Mouse (Mus musculus): ENCODE measurements at regions not wholly inside any gene's neighbourhood (a gene's known extent, or its start where the extent isn't known, plus 50 kb on each side); places are given as distances from the start of the nearest gene placed in this dataset.

DNA sequence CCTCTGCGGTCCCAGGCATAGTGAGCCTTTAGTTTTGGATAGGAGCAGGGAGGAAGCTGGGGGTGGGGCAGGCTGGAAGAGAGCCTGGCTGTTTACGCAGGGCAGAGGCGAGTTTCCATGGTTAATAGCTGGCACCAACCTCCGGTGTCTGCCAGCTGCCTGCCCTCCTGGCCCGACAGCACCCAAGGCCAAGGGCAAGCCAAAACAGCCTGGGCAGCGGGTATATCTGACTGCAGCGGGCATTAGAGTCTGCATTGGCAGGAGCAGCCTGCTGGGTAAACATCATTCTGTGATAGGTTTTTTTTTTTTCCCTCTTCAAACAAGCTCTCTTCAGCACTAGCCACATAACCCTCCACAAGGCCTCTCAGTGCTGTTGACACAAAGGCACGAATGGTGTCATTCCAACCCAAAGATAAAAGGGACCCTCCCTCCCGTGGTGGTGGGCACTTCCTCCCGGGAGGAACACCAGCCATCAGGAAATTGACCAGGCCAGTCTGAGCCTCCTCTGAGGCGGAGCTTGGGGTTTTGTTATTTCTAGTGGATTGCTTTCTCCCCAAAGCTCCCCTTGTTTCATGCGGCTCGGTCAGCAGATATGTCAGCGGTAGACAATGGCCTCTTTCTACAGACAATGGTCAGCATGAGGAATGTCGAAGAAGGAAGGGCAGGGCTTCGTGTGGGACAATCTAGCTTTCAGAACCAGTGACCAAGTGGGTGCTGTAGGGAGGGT, 131.4 kb downstream of the Mycn start:
- 3% methylated on average over 16 of the region's 16 CpGs for WGBS
- H3K4me3 ChIP-seq = peak overlapping the region; percentile 37
- peaks cover 57% of the 10 kb centered on the region for H3K4me1 ChIP-seq

DNA sequence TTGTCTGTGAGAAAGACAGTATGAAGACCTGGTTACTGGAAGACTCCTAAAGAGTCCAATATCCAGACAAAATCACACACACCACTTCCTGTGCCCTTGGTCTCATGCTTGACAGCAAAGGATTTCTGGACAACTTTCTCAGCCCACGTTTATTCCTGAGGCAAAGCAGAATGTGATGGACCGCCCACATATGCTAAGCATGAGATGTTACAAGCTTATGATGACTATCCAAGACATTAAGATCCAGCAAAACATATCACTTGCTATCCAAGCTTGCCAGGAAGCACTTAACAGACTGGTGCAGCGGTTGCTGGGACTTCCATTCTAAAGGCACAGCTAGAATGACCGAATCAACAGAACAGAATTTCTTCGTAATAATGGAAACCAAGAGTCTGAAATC, 133.6 kb downstream of the Mycn start:
- Histone ChIP-seq H3K27me3 (ENCODE audit: low read depth, poor library complexity, severe bottlenecking) (peaks cover 39% of the 10 kb centered on the region), H3K36me3 (no peaks in the 10 kb centered on the region), H3K4me3 (no peak overlapping the region), H3K27ac (replicated peaks) (no peak overlapping the region), H3K4me1 (peaks cover 60% of the 10 kb centered on the region), H3K9me3 (replicated peaks) (no peaks in the 10 kb centered on the region)
- DNase-seq (ENCODE audit: low spot score) = no peak
- 94% methylated on average over 5 of the region's 5 CpGs for WGBS

More for the DNA sequence above, 131.4 kb downstream of the Mycn start:
- no peaks in the 10 kb centered on the region for H3K36me3 ChIP-seq
- H3K9me3 ChIP-seq (replicated peaks) = no peaks in the 10 kb centered on the region
- H3K27me3 ChIP-seq (ENCODE audit: low read depth, poor library complexity, severe bottlenecking) = peaks cover 32% of the 10 kb centered on the region
- peak overlapping the region; percentile 87 for H3K27ac ChIP-seq (replicated peaks)
- peak; percentile 68 for DNase-seq (ENCODE audit: low spot score)

DNA sequence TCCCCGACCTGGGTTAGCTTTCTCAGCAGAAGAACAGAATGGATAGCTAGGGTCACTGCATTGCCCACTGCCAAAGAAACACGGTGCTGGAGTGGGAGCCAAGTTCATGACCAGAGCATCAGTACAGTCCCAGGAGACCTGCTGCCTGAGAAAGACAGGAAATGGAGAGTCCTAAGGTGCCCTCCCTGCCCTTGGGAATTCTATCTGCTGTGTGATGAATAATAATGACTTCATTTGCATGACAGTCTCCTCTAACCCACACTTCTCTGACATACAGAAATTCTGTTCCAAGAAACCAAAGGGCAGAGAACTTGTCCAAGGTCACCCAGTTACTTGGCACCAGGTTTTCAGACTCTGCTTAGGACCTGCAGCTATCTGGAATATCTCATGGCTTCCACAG, 138.1 kb downstream of the Mycn start:
- Histone ChIP-seq H3K9me3 (replicated peaks) (peaks cover 5% of the 10 kb centered on the region; the same call in 1 of the 2 replicates), H3K4me1 (peaks cover 44% of the 10 kb centered on the region), H3K27me3 (ENCODE audit: low read depth, poor library complexity, severe bottlenecking) (peaks cover 55% of the 10 kb centered on the region), H3K4me3 (no peak overlapping the region), H3K27ac (replicated peaks) (peak overlapping the region; percentile 73), H3K36me3 (no peaks in the 10 kb centered on the region)
- DNase-seq (ENCODE audit: low spot score) = no peak
- 63% methylated on average over 2 of the region's 2 CpGs for WGBS

DNA sequence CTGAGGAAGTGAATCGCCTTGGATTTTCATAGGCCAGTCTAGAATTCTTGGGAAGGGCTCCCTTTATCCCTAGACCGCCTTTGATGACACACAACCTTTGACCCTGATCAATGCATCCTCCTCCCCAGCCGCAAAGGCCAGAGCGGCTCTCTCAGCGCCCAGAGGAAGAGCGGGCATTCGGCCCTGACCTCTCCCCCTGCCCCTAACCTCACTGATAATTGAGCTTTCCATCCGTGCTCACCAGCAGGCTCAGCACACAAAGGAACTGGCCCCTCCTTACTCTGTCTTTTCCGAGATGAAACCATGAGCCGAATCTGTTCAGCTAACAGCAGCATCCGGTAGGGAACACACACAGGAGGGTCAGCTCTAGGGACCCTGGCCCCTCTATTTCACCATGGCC, 139.3 kb downstream of the Mycn start:
- DNase-seq (ENCODE audit: low spot score) = peak; percentile 90
- 0 out of 2 replicates have a peak overlapping the region, but pooled peaks have one; percentile 11 for H3K4me3 ChIP-seq
- H3K9me3 ChIP-seq (replicated peaks) = peaks cover 5% of the 10 kb centered on the region; the same call in 1 of the 2 replicates
- 2% methylated on average over 11 of the region's 11 CpGs for WGBS
- peak overlapping the region; percentile 81 for H3K27ac ChIP-seq (replicated peaks)
- no peaks in the 10 kb centered on the region for H3K36me3 ChIP-seq
- peaks cover 44% of the 10 kb centered on the region for H3K4me1 ChIP-seq
- peaks cover 45% of the 10 kb centered on the region for H3K27me3 ChIP-seq (ENCODE audit: low read depth, poor library complexity, severe bottlenecking)

DNA sequence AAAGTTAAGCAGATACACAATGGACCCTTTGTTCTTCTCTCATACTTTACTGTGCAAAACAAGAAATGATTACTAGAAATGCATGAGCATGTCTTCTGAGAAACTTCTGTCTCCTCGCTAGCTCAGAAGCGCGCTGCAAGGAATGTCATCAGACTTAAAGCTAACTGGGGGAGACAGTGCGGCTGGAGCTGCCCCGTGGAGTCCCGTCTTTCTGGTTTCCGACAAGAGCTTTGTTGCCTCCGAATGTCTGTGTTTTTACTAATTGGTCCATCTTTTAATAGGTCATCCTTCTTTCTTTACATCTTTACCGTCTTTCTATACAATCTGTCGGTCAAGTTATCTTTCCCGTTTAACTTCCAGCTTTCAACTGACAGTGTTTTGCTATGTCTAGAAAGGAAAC, 140.0 kb downstream of the Mycn start:
- no peak for DNase-seq (ENCODE audit: low spot score)
- no peak overlapping the region for H3K4me3 ChIP-seq
- peak overlapping the region; percentile 81 for H3K27ac ChIP-seq (replicated peaks)
- peaks cover 45% of the 10 kb centered on the region for H3K27me3 ChIP-seq (ENCODE audit: low read depth, poor library complexity, severe bottlenecking)
- no peaks in the 10 kb centered on the region for H3K36me3 ChIP-seq
- 55% methylated on average over 11 of the region's 11 CpGs for WGBS
- H3K4me1 ChIP-seq = peaks cover 45% of the 10 kb centered on the region
- peaks cover 5% of the 10 kb centered on the region; the same call in 1 of the 2 replicates for H3K9me3 ChIP-seq (replicated peaks)

DNA sequence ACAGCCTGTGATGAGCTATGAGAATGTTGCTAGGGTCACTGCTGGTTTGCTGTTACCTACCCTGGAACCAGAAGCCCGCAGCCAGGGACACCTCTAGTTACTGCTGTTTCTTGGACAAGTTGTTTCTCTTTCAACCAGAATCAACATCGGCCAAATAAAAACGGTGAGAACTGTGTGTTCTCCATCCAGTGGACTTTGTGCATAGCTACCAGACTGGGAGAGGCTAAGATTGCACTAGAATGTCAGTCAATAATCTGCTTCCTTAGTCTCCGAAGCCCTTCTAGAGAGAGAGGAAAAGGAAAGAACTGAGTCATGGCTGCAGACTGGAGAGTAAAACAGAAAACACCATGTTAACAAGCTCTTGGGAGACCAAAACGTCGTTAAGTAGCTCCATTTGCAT, 141.6 kb downstream of the Mycn start:
- peaks cover 51% of the 10 kb centered on the region for H3K4me1 ChIP-seq
- 94% methylated on average over 6 of the region's 6 CpGs for WGBS
- H3K27me3 ChIP-seq (ENCODE audit: low read depth, poor library complexity, severe bottlenecking) = peaks cover 55% of the 10 kb centered on the region
- peaks cover 5% of the 10 kb centered on the region; the same call in 1 of the 2 replicates for H3K9me3 ChIP-seq (replicated peaks)
- peak overlapping the region; percentile 29; the same call in 1 of the 2 replicates for H3K27ac ChIP-seq (replicated peaks)
- no peak for DNase-seq (ENCODE audit: low spot score)
- no peak overlapping the region for H3K4me3 ChIP-seq
- H3K36me3 ChIP-seq = no peaks in the 10 kb centered on the region

DNA sequence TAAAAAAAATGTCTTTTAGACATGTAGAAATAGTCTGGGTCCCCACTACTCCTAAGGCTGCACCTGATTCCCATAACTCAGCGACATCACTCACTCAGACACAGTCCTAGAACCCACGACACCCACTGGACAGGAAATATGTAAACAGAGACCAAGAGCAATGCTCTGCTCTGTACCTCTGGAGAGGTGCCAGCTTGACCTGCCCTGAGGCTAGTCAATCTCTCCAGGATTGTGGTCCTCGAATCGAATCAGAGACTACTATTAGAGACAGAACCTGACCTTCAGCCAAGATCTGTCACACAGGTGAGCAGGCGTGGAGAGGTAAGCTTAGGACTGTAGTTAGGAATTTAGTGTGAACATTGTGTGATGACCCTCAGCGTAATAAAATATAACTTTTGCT, 152.7 kb downstream of the Mycn start:
- H3K4me3 ChIP-seq = no peak overlapping the region
- H3K9me3 ChIP-seq (replicated peaks) = no peaks in the 10 kb centered on the region
- H3K36me3 ChIP-seq = no peaks in the 10 kb centered on the region
- WGBS = 87% methylated on average over 6 of the region's 6 CpGs
- DNase-seq (ENCODE audit: low spot score) = no peak
- peaks cover 55% of the 10 kb centered on the region for H3K4me1 ChIP-seq
- H3K27me3 ChIP-seq (ENCODE audit: low read depth, poor library complexity, severe bottlenecking) = peaks cover 96% of the 10 kb centered on the region
- no peak overlapping the region for H3K27ac ChIP-seq (replicated peaks)

DNA sequence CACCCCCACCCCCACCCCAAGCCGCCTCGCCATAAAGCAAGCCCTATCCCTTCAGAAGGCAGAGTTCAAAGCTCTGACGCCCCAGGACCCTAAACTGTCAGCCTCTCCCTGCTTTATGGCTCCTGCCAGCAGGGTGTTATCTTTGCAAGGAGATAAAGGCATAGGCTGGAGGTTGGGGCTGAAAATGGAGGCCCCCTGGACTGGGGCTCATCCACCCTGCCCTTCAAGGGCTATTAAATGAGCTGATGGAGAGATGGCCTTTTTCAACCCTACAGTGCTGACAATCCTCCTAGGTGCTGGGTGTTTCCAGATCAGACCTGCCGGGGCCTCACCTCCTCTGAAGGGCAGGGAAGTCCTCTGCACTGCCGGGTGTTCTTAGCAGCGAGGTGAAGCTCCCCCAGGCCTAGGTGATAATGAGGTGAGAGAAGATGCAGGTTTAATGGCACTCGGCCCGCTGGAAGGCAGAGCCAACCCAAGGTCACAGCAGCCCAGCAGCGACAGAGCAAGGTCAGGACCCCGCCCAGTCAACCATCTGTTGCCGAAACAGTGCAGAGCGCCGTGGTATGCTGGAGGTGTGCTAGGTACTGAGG, 153.4 kb downstream of the Mycn start:
- WGBS = 20% methylated on average over 13 of the region's 13 CpGs
- no peak for DNase-seq (ENCODE audit: low spot score)
- Histone ChIP-seq H3K4me1 (peaks cover 61% of the 10 kb centered on the region), H3K27ac (replicated peaks) (peak overlapping the region; percentile 73), H3K27me3 (ENCODE audit: low read depth, poor library complexity, severe bottlenecking) (peaks cover 89% of the 10 kb centered on the region), H3K9me3 (replicated peaks) (no peaks in the 10 kb centered on the region), H3K36me3 (no peaks in the 10 kb centered on the region), H3K4me3 (peak overlapping the region; percentile 46)

DNA sequence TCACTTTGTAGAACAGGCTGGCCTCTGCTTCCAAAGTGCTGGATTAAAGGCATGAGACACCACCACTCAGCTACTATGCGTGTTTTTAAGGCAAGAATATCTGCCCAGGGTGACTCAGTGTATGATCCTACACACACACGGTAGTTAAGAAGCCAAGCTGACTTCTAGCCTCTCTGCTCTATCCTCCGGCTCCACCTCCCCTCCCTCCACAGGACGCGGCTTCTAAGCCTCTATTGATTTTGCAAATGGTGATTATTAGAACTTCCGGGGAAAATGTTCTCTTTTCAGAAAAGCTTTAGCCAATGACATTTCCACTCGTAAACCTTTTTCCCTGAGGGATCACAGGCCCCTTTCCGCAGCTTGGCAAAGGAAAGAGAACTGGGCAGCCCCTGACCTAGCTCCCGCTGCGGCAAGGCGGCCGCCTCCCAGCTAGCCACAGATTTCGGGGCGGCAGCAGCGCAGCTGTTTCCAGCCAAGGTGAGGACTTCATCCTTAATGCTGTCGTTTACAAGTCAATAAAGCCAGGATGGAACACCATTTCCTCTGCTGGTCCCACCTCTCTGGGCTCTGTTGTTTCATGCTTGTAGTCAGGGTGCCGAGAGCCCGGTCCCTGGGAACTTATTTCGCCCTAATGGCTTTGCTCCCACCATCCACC, 154.0 kb downstream of the Mycn start:
- Histone ChIP-seq H3K36me3 (no peaks in the 10 kb centered on the region), H3K27me3 (ENCODE audit: low read depth, poor library complexity, severe bottlenecking) (peaks cover 88% of the 10 kb centered on the region), H3K4me1 (peaks cover 68% of the 10 kb centered on the region), H3K9me3 (replicated peaks) (no peaks in the 10 kb centered on the region), H3K4me3 (peak overlapping the region; percentile 46), H3K27ac (replicated peaks) (peak overlapping the region; percentile 73)
- DNase-seq (ENCODE audit: low spot score) = peak; percentile 47
- WGBS = 4% methylated on average over 19 of the region's 19 CpGs

DNA sequence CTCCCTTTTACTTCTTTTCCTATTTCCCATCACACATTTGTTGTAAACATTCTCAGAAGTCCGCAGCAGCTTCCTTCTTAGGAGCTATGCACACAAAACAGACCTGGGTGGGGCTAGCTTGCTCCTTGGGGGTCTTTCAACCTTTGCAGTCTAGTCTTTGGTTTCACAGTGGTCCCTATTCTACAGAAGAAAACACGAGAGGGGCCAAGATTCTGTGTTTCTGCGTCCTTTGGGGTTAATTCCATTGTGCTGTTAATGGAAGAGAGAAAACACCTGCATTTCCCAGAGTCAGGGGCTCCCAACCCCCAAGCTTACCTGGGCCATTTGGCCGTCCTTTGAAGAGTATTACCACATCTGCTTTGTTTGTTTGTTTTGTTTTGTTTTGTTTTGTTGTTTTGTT, 154.6 kb downstream of the Mycn start:
- no peak for DNase-seq (ENCODE audit: low spot score)
- Histone ChIP-seq H3K27me3 (ENCODE audit: low read depth, poor library complexity, severe bottlenecking) (peaks cover 89% of the 10 kb centered on the region), H3K4me3 (peak overlapping the region; percentile 46), H3K9me3 (replicated peaks) (no peaks in the 10 kb centered on the region), H3K36me3 (no peaks in the 10 kb centered on the region), H3K27ac (replicated peaks) (0 out of 2 replicates have a peak overlapping the region, but pooled peaks have one; percentile 73), H3K4me1 (peaks cover 65% of the 10 kb centered on the region)
- 16% methylated on average over 4 of the region's 4 CpGs for WGBS

DNA sequence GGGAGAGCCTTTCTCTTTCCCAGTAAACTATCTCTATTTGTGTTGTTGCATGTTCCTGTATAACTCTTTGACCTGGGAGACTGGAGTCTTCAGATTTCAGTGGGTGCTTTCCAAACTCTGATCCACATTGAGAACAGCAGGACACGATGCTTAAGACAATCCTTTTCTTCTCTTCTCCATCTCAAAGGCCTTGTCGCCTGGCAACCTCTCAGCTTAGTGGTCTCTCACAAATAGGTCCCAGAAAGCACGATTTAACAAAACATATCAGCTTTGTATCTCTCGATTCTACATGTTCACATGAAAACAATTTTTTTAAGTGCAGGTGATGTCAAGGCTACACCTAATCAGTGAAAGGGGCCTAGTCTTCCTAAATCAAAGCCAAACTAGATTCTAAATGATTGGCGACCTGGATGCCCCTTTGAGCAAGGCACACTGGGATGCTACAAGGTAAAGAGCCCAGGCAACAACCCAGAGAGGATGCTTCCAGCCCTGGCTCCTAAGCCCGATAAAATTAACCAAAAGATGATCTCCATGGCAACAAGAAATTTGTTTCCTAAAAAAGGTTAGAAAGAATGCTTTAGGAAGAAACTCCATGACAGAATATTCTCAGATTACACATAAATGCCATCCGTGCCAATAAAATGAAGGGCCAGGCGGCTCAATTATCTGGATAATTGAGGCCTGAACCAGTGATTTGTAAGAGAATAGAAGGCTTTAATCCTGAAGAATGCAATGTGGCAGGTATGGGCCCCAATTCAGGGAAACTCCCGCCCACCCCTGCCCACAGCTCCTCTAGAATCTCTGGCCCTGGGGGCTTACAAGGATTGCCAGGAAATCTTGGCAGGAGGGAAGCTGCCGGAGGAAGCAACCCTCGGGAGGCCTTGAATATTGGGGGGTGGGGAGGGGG, 157.8 kb downstream of the Mycn start:
- 12% methylated on average over 11 of the region's 11 CpGs for WGBS
- Histone ChIP-seq H3K4me3 (no peak overlapping the region), H3K27me3 (ENCODE audit: low read depth, poor library complexity, severe bottlenecking) (peaks cover 59% of the 10 kb centered on the region), H3K27ac (replicated peaks) (peak overlapping the region; percentile 30), H3K4me1 (peaks cover 53% of the 10 kb centered on the region), H3K9me3 (replicated peaks) (peaks cover 5% of the 10 kb centered on the region; the same call in 1 of the 2 replicates), H3K36me3 (no peaks in the 10 kb centered on the region)
- peak; percentile 41 for DNase-seq (ENCODE audit: low spot score)

DNA sequence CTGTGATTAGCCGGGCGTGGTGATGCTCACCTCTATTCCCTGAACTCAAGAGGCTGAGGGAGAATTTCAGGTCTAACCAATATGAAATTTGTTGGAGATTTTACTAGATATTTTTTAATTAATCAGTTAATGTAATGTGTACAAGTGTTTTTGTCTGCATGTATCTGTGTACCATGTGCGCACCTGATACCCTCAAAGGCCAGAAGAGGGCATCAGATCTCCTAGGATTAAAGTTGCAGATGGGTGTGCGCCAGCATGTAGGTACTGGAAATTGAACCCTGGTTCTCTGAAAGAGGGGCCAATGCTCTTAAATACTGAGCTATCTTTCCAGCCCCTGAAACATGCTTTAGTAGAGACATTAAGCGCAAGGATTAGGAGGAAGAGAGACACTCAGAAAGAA, 160.2 kb downstream of the Mycn start:
- Histone ChIP-seq H3K27ac (replicated peaks) (no peak overlapping the region), H3K4me1 (peaks cover 35% of the 10 kb centered on the region), H3K4me3 (no peak overlapping the region), H3K36me3 (no peaks in the 10 kb centered on the region), H3K27me3 (ENCODE audit: low read depth, poor library complexity, severe bottlenecking) (peaks cover 35% of the 10 kb centered on the region), H3K9me3 (replicated peaks) (peaks cover 5% of the 10 kb centered on the region; the same call in 1 of the 2 replicates)
- no peak for DNase-seq (ENCODE audit: low spot score)
- WGBS = 98% methylated on average over 5 of the region's 5 CpGs

All from midbrain, embryonic 10.5 days (tissue).